Mouse (Mus musculus) testis, postnatal 10 days (tissue): Measurements from ENCODE around the gene Zfp575.

Experiments used
- DNase-seq: peaks from one replicate; pipeline ENCODE4 v3.0.0; 2021; ENCODE audit warnings: low spot score

The Zfp575 gene

DNA sequence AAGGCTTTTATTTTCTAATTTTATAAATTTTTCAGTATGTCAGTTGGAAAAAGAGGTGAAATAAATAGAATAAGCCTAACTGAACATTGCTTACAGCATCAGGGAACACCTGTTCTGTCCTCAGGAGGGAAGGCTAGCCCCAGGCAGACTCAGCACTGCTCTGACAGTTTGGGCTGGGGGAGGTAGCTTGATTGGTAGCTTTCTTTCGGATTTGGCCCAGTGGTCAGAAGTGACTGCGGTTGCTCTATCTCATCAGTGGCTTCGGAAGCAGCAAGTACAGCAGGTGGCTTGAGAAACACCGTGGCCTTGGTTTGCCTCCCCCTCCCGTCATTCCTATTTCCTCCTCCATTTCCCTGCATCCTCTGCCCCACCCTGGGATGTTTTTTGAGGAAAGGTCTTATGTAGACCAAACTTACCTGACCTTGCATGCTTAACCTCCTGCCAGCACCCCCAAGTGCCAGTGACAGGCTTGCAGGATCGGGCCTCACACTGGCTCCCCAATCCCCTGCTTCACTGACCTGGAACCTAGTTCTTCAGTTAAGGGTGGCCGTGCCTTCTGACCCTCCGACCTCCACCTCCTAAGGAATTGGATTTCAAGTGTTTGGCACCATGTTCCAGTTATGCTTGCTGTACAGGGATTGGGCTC is 24.1 kb downstream of the Zfp575 start:
- DNase-seq = no peak

DNA sequence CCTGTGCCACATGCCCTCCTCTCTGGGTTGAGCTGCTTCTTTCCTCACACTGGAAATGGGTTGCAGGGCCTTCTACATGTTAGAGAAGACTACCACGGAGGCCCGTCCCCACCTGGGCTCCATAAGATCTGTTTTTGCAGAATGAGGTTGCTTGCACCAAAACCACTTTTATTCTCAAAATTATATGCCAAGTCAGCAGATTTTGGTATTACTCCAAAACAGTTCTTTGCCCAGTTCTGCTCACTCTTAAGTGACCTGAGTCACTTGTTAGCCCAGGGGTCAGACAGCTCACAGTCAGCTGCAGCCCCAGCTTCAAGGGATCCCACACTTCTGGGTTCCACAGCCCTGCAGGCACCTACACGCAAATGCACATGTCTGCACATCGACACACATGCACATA is 26.0 kb downstream of the Zfp575 start:
- no peak for DNase-seq

DNA sequence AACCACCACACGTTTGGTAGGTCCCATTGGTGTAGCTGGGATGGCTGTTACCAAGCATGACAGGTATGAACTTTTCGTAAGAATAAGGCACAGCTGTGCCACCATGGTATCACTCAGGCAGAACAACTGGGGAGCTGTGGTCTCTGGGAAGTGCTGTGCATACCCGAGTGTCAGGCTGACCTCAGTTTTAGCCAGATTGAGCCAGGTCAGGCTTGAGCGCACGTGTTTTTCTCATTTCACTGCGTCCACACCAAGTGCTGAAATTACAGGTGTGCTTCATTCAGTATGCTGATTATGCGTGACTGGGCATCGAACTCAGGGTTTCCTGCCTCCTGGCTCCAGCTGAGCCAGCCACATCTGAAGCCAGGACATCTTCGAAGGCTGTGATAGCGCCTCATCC is 31.7 kb downstream of the Zfp575 start:
- no peak for DNase-seq

DNA sequence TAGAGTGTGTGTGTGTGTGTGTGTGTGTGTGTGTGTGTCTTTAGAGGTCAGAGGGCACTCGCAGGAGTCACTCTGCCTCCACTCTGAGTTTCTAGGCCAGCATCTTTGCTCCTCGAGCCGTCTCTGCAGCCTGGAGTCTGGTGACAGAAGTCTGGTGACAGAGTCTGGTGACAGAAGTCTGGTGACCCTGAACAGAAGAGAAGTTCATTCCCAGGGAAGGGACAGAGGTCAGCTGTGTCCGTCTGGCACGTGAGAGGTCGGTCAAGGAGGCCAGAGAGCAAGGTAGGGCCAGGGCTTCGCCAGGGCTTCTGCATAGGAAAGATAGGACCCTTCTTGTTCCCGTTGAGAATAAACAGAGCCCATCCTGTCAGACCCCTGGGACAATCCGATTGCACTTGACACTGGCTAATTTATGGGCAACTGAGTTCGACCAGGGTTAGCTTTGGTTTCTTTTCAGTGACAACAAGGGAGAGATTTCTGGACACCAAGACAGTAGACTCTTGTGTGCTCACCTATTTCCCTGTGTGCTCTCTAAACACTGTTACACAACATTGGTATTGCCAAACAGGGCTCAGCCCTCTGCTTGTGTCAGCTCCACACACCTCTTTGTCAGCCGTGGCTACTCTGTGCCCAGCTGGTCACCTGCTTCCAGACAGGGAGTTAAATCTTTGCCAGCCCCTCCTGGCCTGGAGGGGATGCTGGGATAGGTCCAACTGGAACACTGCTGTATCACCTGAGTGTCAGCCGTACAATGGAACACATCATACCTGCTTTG is 35.3 kb downstream of the Zfp575 start:
- no peak for DNase-seq

DNA sequence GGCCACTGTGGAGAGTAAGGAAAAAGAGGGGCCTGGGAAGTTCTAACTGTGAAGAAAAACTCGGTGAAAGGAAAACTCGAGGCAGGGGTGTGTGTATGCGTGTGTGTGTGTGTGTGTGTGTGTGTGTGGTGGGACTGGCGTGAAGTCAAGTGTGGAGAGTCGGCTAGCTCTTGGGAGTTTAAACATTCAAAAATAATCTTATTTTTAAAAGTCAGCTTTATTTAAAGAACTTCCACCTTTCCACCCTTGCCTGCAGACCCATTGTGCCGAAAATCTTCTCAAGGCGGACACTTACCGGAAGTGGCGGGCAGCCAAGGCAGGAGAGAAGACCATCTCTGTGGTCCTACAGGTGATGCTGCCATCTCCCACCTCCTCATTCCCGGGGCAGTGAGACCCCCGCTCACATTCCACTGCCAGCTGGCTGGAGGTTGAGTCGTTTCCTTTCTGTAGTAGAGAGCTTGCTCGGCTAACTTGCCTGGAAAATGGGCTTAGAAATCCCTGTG is 39.9 kb downstream of the Zfp575 start:
- no peak for DNase-seq

DNA sequence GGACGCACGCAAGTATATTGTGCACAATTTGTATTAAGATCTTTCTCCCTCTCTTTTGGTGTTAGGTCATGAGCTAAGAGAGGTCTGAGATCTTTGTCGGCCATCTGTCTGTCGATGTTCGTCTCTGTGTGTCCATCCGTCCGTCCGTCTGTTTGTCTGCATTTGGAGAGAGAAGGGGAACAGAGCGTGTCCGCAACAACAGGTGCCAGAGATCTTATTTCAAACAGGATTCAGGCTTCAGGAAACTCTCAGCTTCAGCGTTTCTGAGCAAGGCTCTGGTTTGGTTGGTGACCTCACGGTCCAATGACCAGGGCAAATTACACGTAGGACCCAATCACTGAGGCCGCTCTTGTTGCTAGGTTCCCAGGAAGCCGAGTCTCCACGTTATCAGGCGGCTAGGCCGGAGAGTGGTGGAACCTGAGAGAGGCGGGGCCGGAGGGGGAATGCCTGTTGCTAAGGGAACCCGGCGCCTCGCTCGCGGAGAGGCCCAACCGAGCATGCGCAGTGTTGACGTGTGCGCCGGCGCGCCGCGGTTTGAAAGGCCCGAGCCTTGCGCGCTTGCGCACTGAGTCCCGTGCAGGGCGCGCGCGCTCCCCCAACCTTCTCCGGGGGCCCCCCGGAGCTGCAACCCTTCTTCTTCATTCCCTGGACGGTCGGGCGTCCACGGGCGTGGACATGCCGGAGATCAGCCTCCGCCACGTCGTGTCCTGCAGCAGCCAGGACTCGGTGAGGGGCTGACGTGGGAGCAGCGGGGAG is 40.6 kb downstream of the Zfp575 start:
- peak; percentile 99 for DNase-seq

DNA sequence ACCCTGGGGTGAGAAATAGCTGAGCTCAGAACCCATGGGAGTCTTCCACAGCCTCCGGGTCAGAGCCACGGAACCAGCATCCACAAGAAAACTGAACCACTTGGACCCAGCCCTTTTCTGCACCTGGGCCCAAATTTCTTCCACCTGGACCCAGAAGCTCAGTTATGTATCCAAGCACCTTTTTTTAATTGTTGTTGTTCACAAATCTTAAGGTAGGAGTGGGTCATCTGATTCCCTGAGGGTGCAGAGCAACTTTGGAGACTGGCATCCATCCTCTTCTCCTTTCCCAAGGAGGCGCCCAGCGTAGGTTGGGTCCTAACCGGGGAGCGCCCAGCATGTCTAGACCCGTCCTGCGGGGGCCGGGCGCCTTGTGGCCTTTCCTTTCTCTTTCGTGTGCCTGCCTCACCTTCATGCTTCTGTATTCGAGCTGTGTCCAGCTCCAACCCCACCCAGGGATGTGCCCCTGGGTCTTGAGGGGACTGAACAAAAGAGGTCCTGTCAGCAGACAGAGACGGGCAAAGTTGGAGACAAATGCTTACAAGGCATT is 41.3 kb downstream of the Zfp575 start, which contains the start of the genes Pinlyp and Xrcc1:
TSS of gene Pinlyp (minus strand) at position 51 of the 547 bp plus-strand sequence.
TSS of gene Xrcc1 (plus strand) at position 222 of the 547 bp plus-strand sequence.
- DNase-seq = peak; percentile 51

DNA sequence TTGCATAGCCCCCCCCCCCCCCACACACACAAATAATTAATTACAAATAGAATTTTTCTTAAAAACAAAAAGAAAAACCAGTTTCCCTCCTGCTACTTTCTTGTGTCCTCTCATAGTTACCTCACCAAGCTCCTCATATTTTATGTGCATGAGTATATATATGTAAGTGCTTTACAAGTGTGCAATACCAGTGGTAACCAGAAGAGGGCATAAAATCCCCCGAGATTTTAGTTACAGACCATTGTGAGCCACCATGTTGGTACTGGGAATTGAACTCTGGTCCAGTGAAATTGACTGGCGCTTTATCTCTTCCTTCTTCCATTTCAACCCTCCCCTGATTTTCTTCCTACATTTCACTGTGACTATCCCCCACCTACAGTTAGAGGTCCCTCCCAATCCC is 42.9 kb downstream of the Zfp575 start:
- DNase-seq = no peak

DNA sequence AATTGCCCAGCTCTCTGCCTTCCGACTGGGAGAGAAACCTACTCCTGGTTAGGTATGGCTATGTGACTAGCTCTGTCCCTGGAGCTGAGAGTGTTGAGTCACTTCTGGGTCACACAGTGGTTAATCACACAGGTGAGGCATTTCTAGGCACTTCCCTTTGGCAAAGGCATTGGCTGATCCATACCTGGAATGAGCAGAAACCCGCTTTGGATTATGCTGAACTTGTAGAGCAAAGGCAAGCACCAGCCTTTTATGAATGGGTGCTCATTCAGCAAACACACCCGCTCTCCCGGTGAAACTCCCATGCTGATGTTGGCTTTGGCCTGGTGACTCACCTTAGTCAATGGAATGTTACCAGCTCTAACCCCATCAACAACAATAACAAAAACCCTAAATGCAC is 47.8 kb downstream of the Zfp575 start:
- DNase-seq = no peak

DNA sequence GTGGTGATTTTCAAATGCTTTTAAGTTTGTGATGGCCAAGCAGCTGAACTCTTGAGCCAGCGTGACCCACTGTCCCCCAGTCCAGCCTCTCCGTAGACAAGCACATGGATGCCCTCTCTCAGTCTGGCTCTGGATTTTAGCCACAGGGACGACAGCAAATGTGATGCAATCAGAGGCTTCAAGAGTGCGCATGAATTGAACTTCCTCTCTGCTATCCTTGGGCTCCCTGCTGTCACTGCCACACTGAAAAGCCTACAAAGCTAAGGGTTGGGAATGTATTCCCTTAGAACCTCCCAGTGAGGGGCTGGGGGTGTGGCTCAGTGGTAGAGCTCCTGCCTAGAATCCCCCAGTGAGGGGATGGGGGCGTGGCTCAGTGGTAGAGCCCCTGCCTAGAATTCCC is 48.7 kb downstream of the Zfp575 start:
- DNase-seq = no peak

DNA sequence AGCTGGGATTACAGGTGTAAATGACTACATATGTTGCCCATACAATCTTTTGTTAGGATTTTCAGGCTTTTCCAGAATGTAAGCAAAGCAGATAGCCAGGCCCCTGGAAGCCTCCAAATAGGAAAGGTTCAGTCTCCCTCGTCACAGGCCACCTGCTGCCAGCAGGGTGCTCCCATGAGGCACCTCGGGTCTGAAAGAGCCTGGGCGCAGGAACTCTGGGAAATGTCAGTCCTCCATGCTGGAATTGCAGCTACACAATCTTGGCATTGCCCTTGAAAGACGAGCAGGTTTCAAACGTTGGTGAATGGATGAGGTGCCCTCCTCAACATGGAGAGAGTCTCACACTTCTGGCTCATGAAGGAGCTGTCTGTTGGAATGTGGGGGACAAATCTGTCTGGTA is 49.3 kb downstream of the Zfp575 start:
- no peak for DNase-seq

DNA sequence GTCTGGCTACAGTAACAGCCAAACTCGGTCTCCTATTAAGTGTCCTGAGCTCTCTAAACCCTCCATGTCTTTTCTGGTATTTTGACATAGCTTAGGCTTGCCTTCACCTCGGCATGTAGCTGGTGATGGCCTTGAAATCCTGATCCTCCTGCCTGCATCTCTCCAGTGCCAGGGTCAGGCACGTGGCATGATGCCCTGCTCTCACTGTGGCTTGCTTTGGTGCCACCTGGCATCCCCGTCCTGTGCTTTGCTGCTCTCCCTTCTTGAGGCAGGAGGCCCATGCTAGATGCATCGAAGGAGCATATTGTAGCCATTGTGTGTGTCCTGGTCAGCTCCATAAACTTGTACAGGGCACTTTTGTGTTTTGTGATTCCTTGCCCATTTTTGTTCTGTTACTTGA is 49.9 kb downstream of the Zfp575 start:
- DNase-seq = no peak

DNA sequence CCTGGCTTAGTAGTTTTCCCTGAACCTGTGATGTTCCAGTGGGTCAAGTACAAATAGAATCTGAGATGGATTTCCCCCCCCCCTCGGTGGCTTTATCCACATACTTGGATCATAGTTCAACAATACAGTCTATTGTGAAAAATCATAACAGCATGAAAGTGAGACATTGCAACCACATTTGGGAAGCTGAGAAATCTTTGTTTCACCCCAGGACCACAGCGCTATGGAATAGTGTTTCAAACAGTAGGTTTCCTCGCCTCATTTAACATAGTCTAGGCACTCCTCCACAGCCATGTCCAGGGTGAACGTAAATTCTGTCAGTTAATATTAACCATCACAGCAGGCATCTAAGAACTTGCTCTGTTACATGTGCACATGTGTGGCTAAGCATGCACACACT is 50.4 kb downstream of the Zfp575 start:
- no peak for DNase-seq

DNA sequence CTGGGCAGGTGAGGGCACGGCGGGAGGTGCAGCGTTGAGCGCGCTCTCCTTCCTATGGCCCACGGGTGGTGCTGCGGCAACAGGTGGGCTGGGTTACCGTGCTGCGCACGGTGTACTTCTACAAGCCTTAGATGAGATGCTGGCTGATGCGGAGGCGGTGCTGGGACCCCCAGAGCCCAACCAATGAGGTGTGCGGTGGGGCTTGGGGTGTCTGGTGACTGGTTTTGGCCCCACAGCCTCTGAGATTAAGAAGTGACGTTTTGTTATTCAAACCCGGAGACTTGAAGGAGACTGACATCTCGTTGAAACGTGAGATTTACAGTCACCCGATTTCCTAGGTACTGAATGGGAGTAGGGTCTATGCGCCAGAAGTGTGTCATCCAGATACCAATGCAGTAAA is 53.1 kb downstream of the Zfp575 start:
- DNase-seq = no peak
